In genomic region chr16:72874934-72875732, GRCm38 (mm10) we compare ENCODE assay signal across 14 mouse cellular contexts.
DNase-seq lines count a peak whose midpoint lies in the region; ATAC-seq lines count a peak whose summit lies in the region.
"Had no signal": no experiment of that assay in that cellular context is flagged by ENCODE, and none has a peak within 500 bp of the region (broad histone marks: within the 10 kb centered on the region; RNA-seq: fewer than 3 reads in every experiment).

No protein-coding gene starts in this region.

- H3K4me3 ChIP-seq in forebrain, embryonic 12.5 days (replicated peaks), result no peak overlapping the region
- H3K4me3 ChIP-seq in forebrain, embryonic 10.5 days, result no peak overlapping the region
- H3K4me3 ChIP-seq in hindbrain, embryonic 11.5 days (ENCODE audit: low read depth, low read length), result no peak overlapping the region
- H3K4me3 ChIP-seq in midbrain, embryonic 14.5 days (replicated peaks; ENCODE audit: low read depth, low read length), result no peak overlapping the region
- H3K4me3 ChIP-seq: erythroblast, embryonic 14.5 days; heart, adult 2 months; left cerebral cortex, adult 2 months; liver, embryonic 13.5 days had no signal

- peak overlapping the region; percentile 57 for H3K27ac ChIP-seq in forebrain, embryonic 12.5 days
- H3K27ac ChIP-seq in forebrain, embryonic 10.5 days, result no peak overlapping the region
- H3K27ac ChIP-seq in hindbrain, embryonic 11.5 days (ENCODE audit: low read depth, low read length), result peak overlapping the region; percentile 68
- peak overlapping the region; percentile 69 for H3K27ac ChIP-seq in midbrain, embryonic 14.5 days (replicated peaks; ENCODE audit: low read depth, low read length)
- H3K27ac ChIP-seq: heart, adult 2 months; left cerebral cortex, adult 2 months; liver, embryonic 13.5 days had no signal

- no peak overlapping the region for H3K4me2 ChIP-seq in forebrain, embryonic 12.5 days
- no peak overlapping the region for H3K4me2 ChIP-seq in hindbrain, embryonic 11.5 days (replicated peaks; ENCODE audit: low read depth, low read length)
- no peak overlapping the region for H3K4me2 ChIP-seq in midbrain, embryonic 14.5 days (ENCODE audit: low read length)
- H3K4me2 ChIP-seq: liver, embryonic 13.5 days had no signal

- intact Hi-C loops in heart, postnatal 36 days (cut with DNase I), result no loop called here

- DNase-seq in forebrain, embryonic 10.5 days (ENCODE audit: extremely low spot score, low spot score), result no peak
- DNase-seq in hindbrain, embryonic 11.5 days (ENCODE audit: low spot score), result peak; percentile 31
- DNase-seq in midbrain, embryonic 14.5 days, result peak; percentile 76
- peak; percentile 82 for DNase-seq in retina, postnatal 1 day
- DNase-seq in embryo, embryonic 10 days (ENCODE audit: low spot score), result no peak
- no peak for DNase-seq in heart, postnatal 36 days
- no peak for DNase-seq in frontal cortex, postnatal 36 days (ENCODE audit: low spot score in 2 of 2)
- DNase-seq: cerebellum, adult 2 months; heart, adult 2 months; liver, embryonic 13.5 days; thymus, postnatal 14 days had no signal

- no peaks in the 10 kb centered on the region for H3K9me3 ChIP-seq in forebrain, embryonic 12.5 days
- H3K9me3 ChIP-seq in forebrain, embryonic 10.5 days, result no peaks in the 10 kb centered on the region
- H3K9me3 ChIP-seq in hindbrain, embryonic 11.5 days (ENCODE audit: control insufficient read depth, low read length), result no peaks in the 10 kb centered on the region
- H3K9me3 ChIP-seq in midbrain, embryonic 14.5 days (ENCODE audit: control insufficient read depth, low read length), result no peaks in the 10 kb centered on the region
- H3K9me3 ChIP-seq: liver, embryonic 13.5 days had no signal

- peaks cover 7% of the 10 kb centered on the region; the same call in 1 of the 2 replicates for H3K4me1 ChIP-seq in forebrain, embryonic 12.5 days
- peaks cover 13% of the 10 kb centered on the region for H3K4me1 ChIP-seq in forebrain, embryonic 10.5 days
- no peaks in the 10 kb centered on the region for H3K4me1 ChIP-seq in hindbrain, embryonic 11.5 days (replicated peaks; ENCODE audit: control insufficient read depth, insufficient read depth, low read length)
- peaks cover 8% of the 10 kb centered on the region; the same call in 1 of the 2 replicates for H3K4me1 ChIP-seq in midbrain, embryonic 14.5 days (ENCODE audit: control insufficient read depth, insufficient read depth, low read length)
- H3K4me1 ChIP-seq: liver, embryonic 13.5 days had no signal

- H3K36me3 ChIP-seq in forebrain, embryonic 12.5 days (replicated peaks), result no peaks in the 10 kb centered on the region
- no peaks in the 10 kb centered on the region for H3K36me3 ChIP-seq in forebrain, embryonic 10.5 days (replicated peaks)
- no peaks in the 10 kb centered on the region for H3K36me3 ChIP-seq in hindbrain, embryonic 11.5 days (ENCODE audit: control insufficient read depth, insufficient read depth, low read length)
- no peaks in the 10 kb centered on the region for H3K36me3 ChIP-seq in midbrain, embryonic 14.5 days (ENCODE audit: control insufficient read depth, insufficient read depth, low read length)
- H3K36me3 ChIP-seq: liver, embryonic 13.5 days had no signal

- no peak overlapping the region for H3K9ac ChIP-seq in forebrain, embryonic 12.5 days
- no peak overlapping the region for H3K9ac ChIP-seq in hindbrain, embryonic 11.5 days (ENCODE audit: low read depth, low read length)
- H3K9ac ChIP-seq in midbrain, embryonic 14.5 days (replicated peaks; ENCODE audit: low read length), result no peak overlapping the region
- H3K9ac ChIP-seq: liver, embryonic 13.5 days had no signal

- peak; percentile 51; the same call in 1 of the 2 replicates for ATAC-seq in forebrain, embryonic 12.5 days (ENCODE audit: low FRiP score)
- ATAC-seq in hindbrain, embryonic 11.5 days (ENCODE audit: low FRiP score), result peak; percentile 71
- peak; percentile 67 for ATAC-seq in midbrain, embryonic 14.5 days (ENCODE audit: low FRiP score, low TSS enrichment)

- no peaks in the 10 kb centered on the region for H3K27me3 ChIP-seq in forebrain, embryonic 12.5 days
- no peaks in the 10 kb centered on the region for H3K27me3 ChIP-seq in forebrain, embryonic 10.5 days (ENCODE audit: poor library complexity, severe bottlenecking)
- H3K27me3 ChIP-seq in hindbrain, embryonic 11.5 days (ENCODE audit: control insufficient read depth, insufficient read depth, low read length), result no peaks in the 10 kb centered on the region
- no peaks in the 10 kb centered on the region for H3K27me3 ChIP-seq in midbrain, embryonic 14.5 days (ENCODE audit: control insufficient read depth, insufficient read depth, low read length)
- H3K27me3 ChIP-seq: liver, embryonic 13.5 days had no signal

- 56% methylated on average over 8 of the region's 8 CpGs for WGBS in forebrain, embryonic 12.5 days
- 74% methylated on average over 8 of the region's 8 CpGs for WGBS in forebrain, embryonic 10.5 days
- WGBS in hindbrain, embryonic 11.5 days, result 62% methylated on average over 8 of the region's 8 CpGs
- WGBS in midbrain, embryonic 14.5 days, result 57% methylated on average over 8 of the region's 8 CpGs

Comparison
In these comparisons a context has a peak if more than half of its experiments do, and no peak if none do; other contexts are left out.
1. DNase-seq: peak in hindbrain, embryonic 11.5 days (single experiment), midbrain, embryonic 14.5 days (single experiment) and retina, postnatal 1 day (single experiment); none in forebrain, embryonic 10.5 days (single experiment), embryo, embryonic 10 days (single experiment), heart, postnatal 36 days (0 of 2) and frontal cortex, postnatal 36 days (0 of 2).
2. Peak in every context shown above with its lines, with median percentiles within 50 percentile points of each other: ATAC-seq.